Mouse (Mus musculus): Measurements from ENCODE around the gene Ifng. TPM values are rescaled to one million over a fixed set of nuclear protein-coding genes. Genes with fewer than 3 reads are reported as not detected.
A peak's percentile ranks its signal among the peaks of the same experiment; 100 is the strongest.

The Ifng gene
- not detected in 2 replicates for polyA plus RNA-seq (2014; fragmentation: Nextera tagmentation; extraction: Ambion mirVana)

DNA sequence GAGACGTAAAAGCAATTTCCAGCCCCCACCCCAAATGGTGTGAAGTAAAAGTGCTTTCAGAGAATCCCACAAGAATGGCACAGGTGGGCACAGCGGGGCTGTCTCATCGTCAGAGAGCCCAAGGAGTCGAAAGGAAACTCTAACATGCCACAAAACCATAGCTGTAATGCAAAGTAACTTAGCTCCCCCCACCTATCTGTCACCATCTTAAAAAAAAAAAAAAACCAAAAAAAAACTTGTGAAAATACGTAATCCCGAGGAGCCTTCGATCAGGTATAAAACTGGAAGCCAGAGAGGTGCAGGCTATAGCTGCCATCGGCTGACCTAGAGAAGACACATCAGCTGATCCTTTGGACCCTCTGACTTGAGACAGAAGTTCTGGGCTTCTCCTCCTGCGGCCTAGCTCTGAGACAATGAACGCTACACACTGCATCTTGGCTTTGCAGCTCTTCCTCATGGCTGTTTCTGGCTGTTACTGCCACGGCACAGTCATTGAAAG is at the start of gene Ifng:
Gene Ifng (plus strand): TSS at position 305 of the 499 bp plus-strand sequence.
- ATAC-seq (ENCODE audit: low FRiP score) = no peak
- WGBS = 90% methylated on average over 11 of the region's 11 CpGs

DNA sequence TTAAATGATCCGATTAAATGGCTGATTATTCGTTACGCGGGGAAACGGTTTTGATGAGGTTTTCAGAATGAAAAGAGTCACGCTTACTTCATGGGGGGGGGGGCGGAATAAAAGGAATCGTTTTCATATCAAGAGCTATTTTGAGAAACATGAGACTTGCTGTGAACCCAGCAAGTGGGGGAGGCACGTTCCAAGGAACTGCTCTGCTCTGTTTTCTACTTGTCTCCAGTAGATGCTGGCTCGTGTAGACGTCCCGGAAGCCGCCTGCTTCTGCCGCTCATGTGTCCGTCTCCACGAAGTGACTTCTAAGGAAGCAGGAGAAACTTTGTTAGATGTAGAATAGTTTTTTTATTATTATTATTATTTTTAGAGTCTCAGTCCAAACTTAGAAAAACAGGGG is 40.9 kb upstream of the Ifng start:
- Histone ChIP-seq H3K36me3 (ENCODE audit: control insufficient read depth, insufficient read depth, low read length) (no peaks in the 10 kb centered on the region), H3K4me2 (replicated peaks; ENCODE audit: low read depth, low read length) (no peak overlapping the region), H3K9me3 (ENCODE audit: control insufficient read depth, low read length) (no peaks in the 10 kb centered on the region), H3K27ac (ENCODE audit: low read depth, low read length) (no peak overlapping the region), H3K4me1 (replicated peaks; ENCODE audit: control insufficient read depth, insufficient read depth, low read length) (no peaks in the 10 kb centered on the region), H3K4me3 (ENCODE audit: low read depth, low read length) (no peak overlapping the region), H3K9ac (ENCODE audit: low read depth, low read length) (no peak overlapping the region), H3K27me3 (ENCODE audit: control insufficient read depth, insufficient read depth, low read length) (no peaks in the 10 kb centered on the region)
- no peak for ATAC-seq (ENCODE audit: low FRiP score)
- WGBS = 87% methylated on average over 16 of the region's 16 CpGs
- DNase-seq (ENCODE audit: low spot score) = no peak

More for the DNA sequence above, at the start of gene Ifng:
- Histone ChIP-seq H3K36me3 (ENCODE audit: control insufficient read depth, insufficient read depth, low read length) (no peaks in the 10 kb centered on the region), H3K4me2 (replicated peaks; ENCODE audit: low read depth, low read length) (no peak within 1 kb of the TSS), H3K9ac (ENCODE audit: low read depth, low read length) (no peak within 1 kb of the TSS), H3K4me1 (replicated peaks; ENCODE audit: control insufficient read depth, insufficient read depth, low read length) (no peaks in the 10 kb centered on the region), H3K9me3 (ENCODE audit: control insufficient read depth, low read length) (no peaks in the 10 kb centered on the region), H3K4me3 (ENCODE audit: low read depth, low read length) (no peak within 1 kb of the TSS), H3K27ac (ENCODE audit: low read depth, low read length) (no peak within 1 kb of the TSS), H3K27me3 (ENCODE audit: control insufficient read depth, insufficient read depth, low read length) (no peaks in the 10 kb centered on the region)
- DNase-seq (ENCODE audit: low spot score) = no peak

DNA sequence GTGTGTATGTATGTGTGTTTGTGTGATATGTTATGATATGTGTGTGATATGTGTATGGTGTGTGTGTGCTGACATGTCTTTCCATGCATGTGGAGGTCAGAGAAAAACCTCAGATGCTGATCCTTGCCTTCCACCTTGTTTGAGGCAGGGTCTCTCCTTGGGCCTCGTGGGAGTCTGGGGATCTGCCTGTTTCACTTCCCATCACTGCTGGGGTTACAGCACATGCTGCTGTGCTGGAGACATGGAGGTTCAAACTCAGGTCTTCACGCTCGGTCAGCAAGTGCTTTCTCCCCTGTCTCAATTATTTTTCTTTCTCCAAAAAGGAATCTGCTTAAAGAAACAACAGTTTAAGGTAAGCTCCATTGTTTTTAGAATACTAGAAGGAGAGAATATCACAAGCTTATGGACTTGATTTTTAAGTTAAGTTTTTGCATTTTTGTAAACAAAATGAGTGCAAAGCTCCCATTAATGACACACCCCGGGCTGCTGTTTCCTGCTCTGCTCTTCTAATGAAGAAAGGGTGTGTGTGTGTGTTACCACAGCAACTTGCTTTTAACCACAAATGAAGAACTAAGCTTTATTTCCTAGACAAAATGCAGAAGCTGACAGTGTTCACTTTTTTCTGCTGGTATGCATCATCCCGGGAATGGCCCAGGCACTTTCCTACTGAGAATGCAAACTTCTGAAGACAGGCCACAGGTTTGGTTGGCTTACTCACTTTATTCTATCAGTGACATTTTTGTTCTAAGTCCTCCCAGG is 34.2 kb upstream of the Ifng start:
- Histone ChIP-seq H3K4me2 (replicated peaks; ENCODE audit: low read depth, low read length) (no peak overlapping the region), H3K4me3 (ENCODE audit: low read depth, low read length) (no peak overlapping the region), H3K36me3 (ENCODE audit: control insufficient read depth, insufficient read depth, low read length) (no peaks in the 10 kb centered on the region), H3K27ac (ENCODE audit: low read depth, low read length) (no peak overlapping the region), H3K9ac (ENCODE audit: low read depth, low read length) (no peak overlapping the region), H3K27me3 (ENCODE audit: control insufficient read depth, insufficient read depth, low read length) (no peaks in the 10 kb centered on the region), H3K9me3 (ENCODE audit: control insufficient read depth, low read length) (no peaks in the 10 kb centered on the region), H3K4me1 (replicated peaks; ENCODE audit: control insufficient read depth, insufficient read depth, low read length) (no peaks in the 10 kb centered on the region)
- 76% methylated on average over 5 of the region's 5 CpGs for WGBS
- ATAC-seq (ENCODE audit: low FRiP score) (no peak), DNase-seq (ENCODE audit: low spot score) (no peak)

DNA sequence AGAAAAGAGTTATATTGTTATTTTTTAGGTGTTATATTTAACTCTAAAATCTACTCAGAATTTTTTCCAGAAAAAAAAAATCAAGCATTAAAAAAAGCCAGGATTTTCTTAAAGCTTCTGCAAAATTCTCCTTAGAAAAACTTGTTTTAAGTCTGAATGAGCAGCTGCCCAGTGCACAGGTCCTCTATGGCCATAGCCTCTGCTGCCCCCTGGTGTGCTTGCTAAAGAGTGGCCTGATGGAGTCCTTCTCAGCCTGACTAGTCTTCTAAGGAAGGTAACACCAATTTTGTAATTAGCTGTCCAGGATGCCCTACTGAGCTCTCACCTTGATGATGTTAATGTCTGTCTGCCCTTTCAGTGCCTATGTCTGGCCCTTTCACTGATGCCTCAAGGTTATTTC is 29.5 kb upstream of the Ifng start:
- Histone ChIP-seq H3K4me1 (replicated peaks; ENCODE audit: control insufficient read depth, insufficient read depth, low read length) (no peaks in the 10 kb centered on the region), H3K4me3 (ENCODE audit: low read depth, low read length) (no peak overlapping the region), H3K9me3 (ENCODE audit: control insufficient read depth, low read length) (no peaks in the 10 kb centered on the region), H3K9ac (ENCODE audit: low read depth, low read length) (no peak overlapping the region), H3K36me3 (ENCODE audit: control insufficient read depth, insufficient read depth, low read length) (no peaks in the 10 kb centered on the region), H3K27ac (ENCODE audit: low read depth, low read length) (no peak overlapping the region), H3K4me2 (replicated peaks; ENCODE audit: low read depth, low read length) (no peak overlapping the region), H3K27me3 (ENCODE audit: control insufficient read depth, insufficient read depth, low read length) (no peaks in the 10 kb centered on the region)
- ATAC-seq (ENCODE audit: low FRiP score) (no peak), DNase-seq (ENCODE audit: low spot score) (peak; percentile 5)

DNA sequence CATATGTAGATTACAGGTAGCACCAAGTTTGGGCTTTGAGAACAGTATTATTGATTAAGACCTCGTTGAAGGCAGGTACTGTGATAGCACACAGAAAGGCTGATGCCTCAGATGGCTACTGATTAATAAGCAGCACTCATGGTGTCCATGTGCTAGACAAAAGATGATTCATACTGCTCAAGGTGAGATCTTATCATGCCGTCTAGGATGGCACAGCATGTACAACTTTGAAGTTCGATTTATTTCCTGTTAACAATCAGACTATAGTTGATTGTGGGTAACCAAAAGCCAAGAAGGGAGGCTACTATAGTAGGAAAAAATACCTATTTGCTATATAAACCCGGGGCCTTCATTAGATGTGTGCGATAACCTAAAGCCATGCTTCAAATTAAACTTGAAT is 28.1 kb upstream of the Ifng start:
- H3K9ac ChIP-seq (ENCODE audit: low read depth, low read length) = no peak overlapping the region
- H3K27me3 ChIP-seq (ENCODE audit: control insufficient read depth, insufficient read depth, low read length) = no peaks in the 10 kb centered on the region
- WGBS = 86% methylated on average over 5 of the region's 5 CpGs
- H3K27ac ChIP-seq (ENCODE audit: low read depth, low read length) = no peak overlapping the region
- ATAC-seq (ENCODE audit: low FRiP score) (no peak), DNase-seq (ENCODE audit: low spot score) (no peak)
- H3K36me3 ChIP-seq (ENCODE audit: control insufficient read depth, insufficient read depth, low read length) = no peaks in the 10 kb centered on the region
- H3K9me3 ChIP-seq (ENCODE audit: control insufficient read depth, low read length) = no peaks in the 10 kb centered on the region
- no peaks in the 10 kb centered on the region for H3K4me1 ChIP-seq (replicated peaks; ENCODE audit: control insufficient read depth, insufficient read depth, low read length)
- no peak overlapping the region for H3K4me2 ChIP-seq (replicated peaks; ENCODE audit: low read depth, low read length)
- H3K4me3 ChIP-seq (ENCODE audit: low read depth, low read length) = no peak overlapping the region

DNA sequence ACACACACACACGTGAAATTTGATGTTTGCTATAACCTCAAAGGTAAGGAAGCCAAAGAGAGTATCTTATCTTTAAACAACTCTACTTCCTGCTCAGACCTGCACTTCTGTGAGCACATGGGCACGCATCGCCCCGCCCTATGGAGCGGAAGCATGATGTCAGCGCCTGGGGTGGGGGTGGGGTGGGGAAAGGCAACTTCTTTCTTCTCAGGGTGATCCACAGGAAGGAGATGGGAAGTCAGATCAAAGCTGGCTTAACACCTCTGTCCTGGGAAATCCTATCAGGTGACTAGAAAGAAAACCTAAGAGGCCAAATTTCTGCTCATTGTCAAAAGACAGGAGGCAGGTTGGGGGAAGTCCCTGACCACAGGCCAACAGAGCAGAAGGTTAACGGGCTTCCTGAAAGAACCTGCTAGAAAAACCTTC is 21.8 kb upstream of the Ifng start:
- H3K27ac ChIP-seq (ENCODE audit: low read depth, low read length) = no peak overlapping the region
- H3K4me3 ChIP-seq (ENCODE audit: low read depth, low read length) = no peak overlapping the region
- ATAC-seq (ENCODE audit: low FRiP score) (no peak), DNase-seq (ENCODE audit: low spot score) (no peak)
- H3K27me3 ChIP-seq (ENCODE audit: control insufficient read depth, insufficient read depth, low read length) = no peaks in the 10 kb centered on the region
- 82% methylated on average over 7 of the region's 7 CpGs for WGBS
- H3K9me3 ChIP-seq (ENCODE audit: control insufficient read depth, low read length) = no peaks in the 10 kb centered on the region
- H3K9ac ChIP-seq (ENCODE audit: low read depth, low read length) = no peak overlapping the region
- H3K36me3 ChIP-seq (ENCODE audit: control insufficient read depth, insufficient read depth, low read length) = no peaks in the 10 kb centered on the region
- H3K4me2 ChIP-seq (replicated peaks; ENCODE audit: low read depth, low read length) = no peak overlapping the region
- H3K4me1 ChIP-seq (replicated peaks; ENCODE audit: control insufficient read depth, insufficient read depth, low read length) = no peaks in the 10 kb centered on the region

DNA sequence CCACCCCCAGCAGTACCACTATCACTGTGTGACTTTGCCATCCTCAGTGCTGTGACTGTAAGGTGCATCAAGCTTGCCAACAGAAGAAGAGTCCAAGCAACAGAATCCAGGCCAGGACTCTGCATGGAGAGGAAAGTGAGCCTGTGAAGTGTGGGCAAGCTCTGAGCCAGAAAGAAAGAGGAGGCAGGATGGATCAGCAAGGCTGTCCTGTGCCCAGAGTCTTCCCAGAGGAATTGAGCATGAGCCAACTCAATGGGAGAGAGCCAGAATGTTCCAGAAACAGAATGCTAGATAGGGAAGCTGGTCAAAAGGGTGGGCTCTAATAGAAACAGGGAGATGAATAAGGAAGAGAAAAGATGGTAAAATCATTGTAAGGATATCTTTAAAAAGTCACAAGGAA is 19.9 kb upstream of the Ifng start:
- Histone ChIP-seq H3K4me3 (ENCODE audit: low read depth, low read length) (no peak overlapping the region), H3K9me3 (ENCODE audit: control insufficient read depth, low read length) (no peaks in the 10 kb centered on the region), H3K4me1 (replicated peaks; ENCODE audit: control insufficient read depth, insufficient read depth, low read length) (no peaks in the 10 kb centered on the region), H3K4me2 (replicated peaks; ENCODE audit: low read depth, low read length) (no peak overlapping the region), H3K36me3 (ENCODE audit: control insufficient read depth, insufficient read depth, low read length) (no peaks in the 10 kb centered on the region), H3K9ac (ENCODE audit: low read depth, low read length) (no peak overlapping the region), H3K27me3 (ENCODE audit: control insufficient read depth, insufficient read depth, low read length) (no peaks in the 10 kb centered on the region), H3K27ac (ENCODE audit: low read depth, low read length) (no peak overlapping the region)
- DNase-seq (ENCODE audit: low spot score) (no peak), ATAC-seq (ENCODE audit: low FRiP score) (no peak)

DNA sequence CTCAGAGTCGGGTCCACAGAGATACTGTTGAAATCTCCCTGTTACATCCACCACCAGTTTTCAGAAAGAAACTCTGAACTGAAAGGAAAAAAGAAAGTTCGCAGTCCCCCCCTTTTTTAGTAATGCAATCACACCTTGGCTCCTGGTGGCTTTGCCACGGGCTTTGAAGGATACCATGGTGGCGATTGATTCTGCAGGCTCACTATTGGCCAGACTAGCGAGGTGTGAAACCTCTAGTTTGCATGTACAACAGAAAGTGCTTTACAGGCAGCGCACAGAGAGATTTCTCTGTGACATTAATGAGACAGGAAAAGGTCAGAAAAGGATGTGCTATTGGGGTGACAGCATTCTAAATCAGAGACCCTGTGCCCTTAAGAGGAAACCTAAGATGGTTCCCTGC is 5.3 kb upstream of the Ifng start:
- no peaks in the 10 kb centered on the region for H3K9me3 ChIP-seq (ENCODE audit: control insufficient read depth, low read length)
- DNase-seq (ENCODE audit: low spot score) = no peak
- no peak overlapping the region for H3K27ac ChIP-seq (ENCODE audit: low read depth, low read length)
- H3K4me2 ChIP-seq (replicated peaks; ENCODE audit: low read depth, low read length) = no peak overlapping the region
- H3K4me3 ChIP-seq (ENCODE audit: low read depth, low read length) = no peak overlapping the region
- no peaks in the 10 kb centered on the region for H3K4me1 ChIP-seq (replicated peaks; ENCODE audit: control insufficient read depth, insufficient read depth, low read length)
- H3K27me3 ChIP-seq (ENCODE audit: control insufficient read depth, insufficient read depth, low read length) = no peaks in the 10 kb centered on the region
- H3K9ac ChIP-seq (ENCODE audit: low read depth, low read length) = no peak overlapping the region
- ATAC-seq (ENCODE audit: low FRiP score) = no peak
- H3K36me3 ChIP-seq (ENCODE audit: control insufficient read depth, insufficient read depth, low read length) = no peaks in the 10 kb centered on the region
- 85% methylated on average over 6 of the region's 6 CpGs for WGBS

DNA sequence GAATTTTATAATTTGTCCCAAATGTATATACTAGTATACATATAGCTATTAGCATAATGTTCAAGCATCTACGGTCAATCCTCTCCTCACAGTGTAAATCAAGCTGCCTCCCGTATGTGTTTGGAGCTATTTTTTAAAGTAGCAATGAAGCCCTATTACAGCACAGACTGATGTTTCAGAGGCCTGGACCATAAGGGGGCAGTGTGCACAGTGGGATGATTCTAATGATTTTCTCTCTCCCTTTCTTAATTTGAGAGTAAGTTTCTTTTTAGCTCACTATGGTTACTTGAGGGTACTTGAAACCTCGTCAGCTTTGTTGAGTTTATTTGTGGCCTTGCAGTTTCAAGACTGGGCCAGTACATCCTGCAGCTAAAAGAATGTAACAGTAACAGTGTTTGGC is 1.1 kb downstream of the Ifng start:
- H3K4me1 ChIP-seq (replicated peaks; ENCODE audit: control insufficient read depth, insufficient read depth, low read length) = no peaks in the 10 kb centered on the region
- H3K27ac ChIP-seq (ENCODE audit: low read depth, low read length) = no peak overlapping the region
- peak; percentile 9 for DNase-seq (ENCODE audit: low spot score)
- ATAC-seq (ENCODE audit: low FRiP score) = no peak
- no peak overlapping the region for H3K4me3 ChIP-seq (ENCODE audit: low read depth, low read length)
- no peak overlapping the region for H3K9ac ChIP-seq (ENCODE audit: low read depth, low read length)
- 84% methylated on average over 3 of the region's 3 CpGs for WGBS
- H3K4me2 ChIP-seq (replicated peaks; ENCODE audit: low read depth, low read length) = no peak overlapping the region
- H3K36me3 ChIP-seq (ENCODE audit: control insufficient read depth, insufficient read depth, low read length) = no peaks in the 10 kb centered on the region
- H3K9me3 ChIP-seq (ENCODE audit: control insufficient read depth, low read length) = no peaks in the 10 kb centered on the region
- H3K27me3 ChIP-seq (ENCODE audit: control insufficient read depth, insufficient read depth, low read length) = no peaks in the 10 kb centered on the region

Measured in hindbrain, embryonic 11.5 days (tissue).